Mouse (Mus musculus) lung, embryonic 15.5 days (tissue): ENCODE measurements around the gene Acat3. TPM values are rescaled to one million over a fixed set of nuclear protein-coding genes. Genes with fewer than 3 reads are reported as not detected.
"Not testable (repeated sequence)": the region's sequence is repeated elsewhere in the genome, so short reads cannot be mapped to it uniquely, and the experiment has no call there.

Experiments
- ATAC-seq: fragments of 200-750 bp; cut with Nextera tagmentation; 2 replicates; pipeline ENCODE4 v1.8.0; 2017; ENCODE audit warnings: moderate number of reproducible peaks, borderline replicate concordance; ENCODE audit not compliant: low FRiP score, low TSS enrichment; ENCODE audit errors: extremely low read depth
- H3K27ac ChIP-seq: fragments of 300-500 bp; sonication (generic); 2 replicates; pipeline ENCODE4 v1.5.1; 2015; ENCODE audit warnings: moderate library complexity, mild to moderate bottlenecking, inconsistent platforms
- H3K27me3 ChIP-seq: fragments of 300-500 bp; sonication (generic); 2 replicates; pipeline ENCODE4 v1.6.1; 2015; ENCODE audit warnings: inconsistent platforms
- H3K36me3 ChIP-seq: fragments of 300-500 bp; sonication (generic); 2 replicates; pipeline ENCODE4 v1.6.1; 2015; ENCODE audit warnings: inconsistent platforms
- H3K4me1 ChIP-seq: fragments of 300-500 bp; sonication (generic); 2 replicates; pipeline ENCODE4 v1.6.1; 2015; ENCODE audit warnings: inconsistent platforms
- H3K4me2 ChIP-seq: fragments of 300-500 bp; sonication (generic); 2 replicates; pipeline ENCODE4 v1.6.1; 2015; ENCODE audit warnings: inconsistent platforms, mild to moderate bottlenecking, moderate library complexity
- H3K4me3 ChIP-seq: fragments of 300-500 bp; sonication (generic); 2 replicates; pipeline ENCODE4 v1.5.1; 2015; ENCODE audit warnings: mild to moderate bottlenecking, inconsistent platforms
- H3K9ac ChIP-seq: fragments of 300-500 bp; sonication (generic); 2 replicates; pipeline ENCODE4 v1.6.1; 2015; ENCODE audit warnings: inconsistent platforms
- H3K9me3 ChIP-seq: fragments of 300-500 bp; sonication (generic); 2 replicates; pipeline ENCODE4 v1.6.1; 2016; ENCODE audit warnings: inconsistent platforms
- WGBS: fragments of 180-500 bp; shearing (Covaris S2); methylation state at CpG from one replicate; pipeline ENCODE4 v1.1.7; 2015; 5-methylcytosine and 5-hydroxymethylcytosine counted together
- polyA plus RNA-seq: library from polyadenylated mRNA; unstranded; fragments of >200 nt; fragmentation: Nextera tagmentation; extraction: Ambion mirVana; gene quantifications from 2 replicates; pipeline ENCODE4 v1.2.1, GENCODE M21; 2015

The Acat3 gene
- polyA plus RNA-seq, 1 experiment from 2014 or later, result 0.60 TPM

DNA sequence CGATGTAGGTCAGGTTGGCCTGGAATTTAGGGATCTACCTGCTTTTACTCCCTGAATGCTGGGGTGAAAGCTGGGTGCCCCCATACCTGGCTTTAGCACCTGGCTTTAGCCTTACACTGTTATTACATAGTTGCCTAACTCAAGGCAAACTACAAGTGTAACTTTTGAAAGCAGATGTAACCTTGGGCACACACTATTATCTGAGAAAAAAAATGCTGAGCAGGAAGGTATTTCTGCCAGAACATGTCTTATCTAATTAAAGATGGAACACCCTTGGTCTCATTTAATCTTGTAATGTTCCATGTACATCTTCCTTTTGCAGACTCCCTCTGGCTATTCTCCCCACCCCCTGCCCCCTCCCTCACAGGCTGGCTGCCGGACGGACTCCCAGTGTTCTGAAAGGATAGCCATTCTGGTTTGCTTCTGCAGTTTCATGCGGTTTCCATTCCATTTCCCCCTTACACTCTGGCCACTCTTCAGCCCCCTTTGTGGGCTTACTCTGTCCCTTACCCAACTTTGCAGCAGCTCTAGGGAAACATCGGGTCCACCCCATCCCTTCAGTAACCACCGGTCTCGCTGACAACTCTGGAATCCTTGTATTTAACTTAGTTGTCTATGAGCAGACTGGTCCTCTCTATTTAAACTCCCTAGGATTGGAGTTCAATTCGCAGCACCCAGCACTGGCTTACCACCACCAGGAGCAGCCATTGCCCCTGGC, 1.3 kb upstream of the Acat3 start:
- Histone ChIP-seq H3K9me3 (no peaks in the 10 kb centered on the region), H3K36me3 (peaks cover 24% of the 10 kb centered on the region), H3K4me1 (peaks cover 6% of the 10 kb centered on the region), H3K4me2 (no peak overlapping the region), H3K9ac (no peak overlapping the region), H3K27ac (no peak overlapping the region), H3K27me3 (no peaks in the 10 kb centered on the region), H3K4me3 (no peak overlapping the region)
- 76% methylated on average over 8 of the region's 8 CpGs for WGBS
- ATAC-seq, result no peak

GRCm38 (mm10) chr17:12939377-12940148, 837 bp downstream of the Acat3 start:
- Histone ChIP-seq H3K4me3 (peak overlapping the region; percentile 33), H3K4me2 (peak overlapping the region; percentile 62)
- H3K36me3 ChIP-seq, H3K9me3 ChIP-seq, H3K4me1 ChIP-seq, H3K27me3 ChIP-seq, H3K9ac ChIP-seq, H3K27ac ChIP-seq: not testable (repeated sequence)
- 36% methylated on average over 2 of the region's 12 CpGs for WGBS
- ATAC-seq, result peak; percentile 32; the same call in 1 of the 2 replicates

GRCm38 (mm10) chr17:12938077-12938476, 2.3 kb downstream of the Acat3 start:
- Histone ChIP-seq H3K4me3 (no peak overlapping the region), H3K9ac (no peak overlapping the region), H3K9me3 (no peaks in the 10 kb centered on the region), H3K4me1 (peaks cover 6% of the 10 kb centered on the region), H3K4me2 (no peak overlapping the region), H3K27me3 (no peaks in the 10 kb centered on the region), H3K36me3 (0 out of 2 replicates have a peak, but pooled peaks cover 3% of the 10 kb centered on the region), H3K27ac (no peak overlapping the region)
- no peak for ATAC-seq
- 57% methylated on average over 2 of the region's 2 CpGs for WGBS

DNA sequence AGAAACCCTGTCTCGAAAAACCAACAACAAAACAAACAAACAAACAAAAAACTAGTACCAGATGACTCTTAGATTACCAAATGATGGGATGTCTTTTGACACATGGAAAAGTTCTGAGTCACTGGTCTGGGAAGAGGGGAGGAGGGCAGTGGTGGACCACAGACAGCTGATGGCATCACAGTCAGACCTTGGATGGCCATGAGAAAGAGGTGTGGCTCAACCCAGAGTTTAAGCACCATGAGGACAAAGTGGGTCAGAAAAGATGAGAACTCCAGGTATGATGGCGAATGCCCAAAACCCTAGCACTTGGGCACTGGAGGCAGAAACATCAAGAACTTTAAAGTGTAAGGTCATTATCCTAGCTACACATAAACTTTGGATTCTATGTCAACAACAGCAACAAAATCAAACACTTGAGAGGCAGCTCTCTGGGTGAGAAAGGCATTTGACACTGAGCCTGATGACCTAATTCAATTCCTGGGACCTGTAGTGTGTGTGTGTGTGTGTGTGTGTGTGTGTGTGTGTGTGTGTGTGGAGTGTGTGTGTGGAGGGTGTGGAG, 2.9 kb downstream of the Acat3 start:
- Histone ChIP-seq H3K4me1 (peaks cover 6% of the 10 kb centered on the region), H3K27ac (no peak overlapping the region), H3K36me3 (no peaks in the 10 kb centered on the region), H3K9ac (no peak overlapping the region), H3K4me3 (no peak overlapping the region), H3K9me3 (no peaks in the 10 kb centered on the region), H3K27me3 (no peaks in the 10 kb centered on the region), H3K4me2 (no peak overlapping the region)
- no peak for ATAC-seq
- WGBS, result 66% methylated on average over 2 of the region's 2 CpGs

DNA sequence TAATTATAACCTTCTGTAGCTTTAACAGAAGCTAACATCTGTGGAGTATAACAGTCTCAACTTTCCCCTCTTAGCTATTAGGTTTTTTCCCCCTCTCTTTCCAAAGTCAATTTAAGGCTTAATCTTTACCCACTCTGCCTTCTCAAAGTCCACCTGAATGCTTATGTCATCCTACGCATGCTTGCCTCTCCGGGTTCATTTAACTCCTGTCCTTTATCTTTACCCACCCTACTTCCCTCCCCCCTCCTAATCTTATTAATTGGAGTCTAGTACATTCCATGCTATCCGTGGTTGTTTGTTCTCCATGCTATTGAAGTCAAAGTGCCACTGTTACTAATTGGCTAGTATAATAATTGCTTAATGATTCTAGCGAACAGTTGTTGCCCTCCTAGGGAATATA, 4.7 kb downstream of the Acat3 start:
- no peak for ATAC-seq
- H3K27ac ChIP-seq, result no peak overlapping the region
- 54% methylated on average over 4 of the region's 4 CpGs for WGBS

DNA sequence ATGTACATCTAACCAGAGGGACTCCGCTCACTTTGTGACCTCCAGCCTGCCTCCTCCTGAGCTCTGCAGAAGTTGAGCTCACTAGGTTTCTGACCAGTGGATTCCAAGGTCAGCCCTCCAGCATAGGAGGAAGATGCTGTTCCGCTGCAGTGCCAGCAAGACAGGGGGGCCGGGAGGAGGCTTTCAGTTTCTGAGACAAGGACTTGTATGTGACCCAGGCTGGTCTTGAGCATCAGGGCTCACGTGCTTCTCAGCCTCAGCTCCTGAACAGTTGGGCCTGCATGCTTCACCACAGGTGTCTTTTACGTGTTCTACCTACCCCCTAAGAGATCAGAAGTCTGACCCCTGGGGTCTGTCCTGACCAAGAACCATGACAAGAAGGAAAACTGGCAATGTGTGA, 8.8 kb downstream of the Acat3 start:
- H3K9ac ChIP-seq, H3K4me2 ChIP-seq, H3K27me3 ChIP-seq, H3K36me3 ChIP-seq, ATAC-seq, H3K27ac ChIP-seq, H3K4me3 ChIP-seq, H3K9me3 ChIP-seq, H3K4me1 ChIP-seq: not testable (repeated sequence)
- 87% methylated on average over 5 of the region's 5 CpGs for WGBS

More for the DNA sequence above, 4.7 kb downstream of the Acat3 start:
- Histone ChIP-seq H3K27me3 (no peaks in the 10 kb centered on the region), H3K4me1 (peaks cover 6% of the 10 kb centered on the region), H3K9me3 (no peaks in the 10 kb centered on the region), H3K36me3 (no peaks in the 10 kb centered on the region), H3K4me3 (no peak overlapping the region), H3K9ac (no peak overlapping the region), H3K4me2 (no peak overlapping the region)

DNA sequence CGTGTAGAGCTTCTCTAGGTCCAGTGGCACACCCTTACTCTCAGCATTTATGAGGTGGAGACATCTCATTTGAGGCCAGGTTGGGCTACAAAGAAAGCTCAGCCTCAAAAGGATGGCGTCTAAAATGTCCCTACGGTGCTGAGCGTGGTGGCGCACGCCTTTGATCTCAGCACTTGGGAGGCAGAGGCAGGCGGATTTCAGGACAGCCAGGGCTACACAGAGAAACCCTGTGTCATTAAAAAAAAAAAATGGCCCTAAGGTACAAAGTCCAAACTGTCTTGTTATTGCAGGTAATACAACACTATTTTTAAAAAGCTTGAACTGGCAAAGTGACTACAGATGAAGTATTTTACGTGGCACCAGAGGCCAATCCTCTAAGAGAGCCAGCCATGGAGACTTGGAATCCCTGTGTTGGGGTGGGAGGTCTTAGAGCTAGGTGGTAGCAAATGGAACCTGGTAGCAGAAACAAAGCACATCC, 14.7 kb downstream of the Acat3 start:
- Histone ChIP-seq H3K4me2 (no peak overlapping the region), H3K4me3 (no peak overlapping the region), H3K27me3 (no peaks in the 10 kb centered on the region), H3K9me3 (no peaks in the 10 kb centered on the region), H3K4me1 (no peaks in the 10 kb centered on the region), H3K9ac (no peak overlapping the region), H3K27ac (no peak overlapping the region), H3K36me3 (peaks cover 56% of the 10 kb centered on the region)
- no peak for ATAC-seq
- WGBS, result 88% methylated on average over 8 of the region's 8 CpGs

DNA sequence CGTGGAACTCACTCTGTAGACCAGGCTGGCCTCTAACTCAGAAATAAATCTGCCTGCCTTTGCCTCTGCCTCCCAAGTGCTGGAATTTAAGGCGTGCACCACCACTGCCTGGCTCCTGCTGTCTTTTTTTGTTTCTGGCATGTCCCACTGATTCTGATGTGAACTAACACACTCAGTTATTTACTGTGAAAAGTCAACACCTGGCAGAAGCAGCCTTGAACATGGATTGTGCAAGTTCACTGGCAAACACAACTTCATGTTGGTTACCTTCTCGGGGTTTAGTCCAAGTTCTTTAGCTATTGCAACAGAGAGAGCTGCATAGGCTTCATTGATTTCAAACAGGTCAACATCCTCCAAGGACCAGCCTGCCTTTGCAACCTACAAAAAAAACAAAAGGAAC, 15.4 kb downstream of the Acat3 start:
- Histone ChIP-seq H3K36me3 (peaks cover 64% of the 10 kb centered on the region), H3K9me3 (no peaks in the 10 kb centered on the region), H3K27me3 (no peaks in the 10 kb centered on the region), H3K4me1 (no peaks in the 10 kb centered on the region), H3K27ac (no peak overlapping the region), H3K4me3 (no peak overlapping the region), H3K9ac (no peak overlapping the region), H3K4me2 (no peak overlapping the region)
- no peak for ATAC-seq
- 82% methylated on average over 3 of the region's 3 CpGs for WGBS

GRCm38 (mm10) chr17:12921073-12921472, 19.3 kb downstream of the Acat3 start:
- Histone ChIP-seq H3K4me2 (no peak overlapping the region), H3K4me1 (peaks cover 8% of the 10 kb centered on the region; the same call in 1 of the 2 replicates), H3K27ac (no peak overlapping the region), H3K4me3 (no peak overlapping the region), H3K27me3 (no peaks in the 10 kb centered on the region), H3K9me3 (no peaks in the 10 kb centered on the region), H3K36me3 (peaks cover 73% of the 10 kb centered on the region), H3K9ac (no peak overlapping the region)
- no peak for ATAC-seq
- 95% methylated on average over 1 of the region's 1 CpGs for WGBS

- H3K27me3 ChIP-seq, result no peaks in the 10 kb centered on the region
- peak overlapping the region; percentile 97 for H3K9ac ChIP-seq
- H3K4me1 ChIP-seq, result peaks cover 19% of the 10 kb centered on the region; the same call in 1 of the 2 replicates
- peak overlapping the region; percentile 69 for H3K4me3 ChIP-seq
- no peaks in the 10 kb centered on the region for H3K9me3 ChIP-seq
- WGBS, result under 1% methylated on average over 40 of the region's 40 CpGs
- H3K4me2 ChIP-seq, result peak overlapping the region; percentile 57
- peak; percentile 44 for ATAC-seq
- H3K27ac ChIP-seq, result peak overlapping the region; percentile 89
- peaks cover 59% of the 10 kb centered on the region for H3K36me3 ChIP-seq
Observed at GRCm38 (mm10) chr17:12916588-12917380, 23.6 kb downstream of the Acat3 start.

DNA sequence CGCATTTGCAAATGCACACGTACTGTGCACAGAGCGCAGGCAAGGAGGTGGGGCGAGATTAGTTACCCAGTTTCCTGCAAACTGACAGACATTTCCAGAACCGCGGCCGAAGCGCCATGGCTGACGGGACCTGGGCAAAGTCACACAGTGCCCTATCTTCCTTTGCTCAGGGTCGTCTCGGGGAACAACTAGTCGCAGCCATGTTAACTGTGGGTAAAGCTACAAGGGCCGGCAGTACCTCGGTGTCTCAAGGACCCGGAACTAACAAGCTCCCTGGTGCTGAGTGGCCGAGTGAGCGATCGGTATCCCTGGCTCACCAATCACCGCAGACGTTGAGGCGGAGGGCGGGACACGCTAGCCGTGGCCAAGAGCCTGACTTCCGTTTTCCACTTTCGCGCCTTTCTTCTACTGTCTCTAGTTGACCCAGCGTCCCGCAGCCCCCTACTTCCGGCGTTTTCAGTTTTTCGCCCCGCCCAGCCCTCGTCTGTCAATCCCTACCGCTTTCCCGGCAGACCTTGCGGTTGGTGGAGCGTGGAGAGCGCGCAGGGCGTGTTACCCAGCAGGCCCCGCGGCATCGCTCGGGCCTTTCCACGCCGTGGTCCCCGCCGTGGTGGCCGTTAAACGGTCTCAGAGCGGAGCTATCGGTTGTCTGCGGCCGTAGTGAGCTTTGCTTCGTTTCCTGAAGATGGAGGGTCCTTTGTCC, 24.4 kb downstream of the Acat3 start, which contains the start of gene Mrpl18:
TSS of gene Mrpl18 (minus strand) at position 465 of the 703 bp plus-strand sequence.
- Histone ChIP-seq H3K27me3 (no peaks in the 10 kb centered on the region), H3K27ac (peak within 1 kb of the TSS; percentile 89), H3K9me3 (no peaks in the 10 kb centered on the region), H3K9ac (peak within 1 kb of the TSS; percentile 97), H3K4me1 (peaks cover 19% of the 10 kb centered on the region; the same call in 1 of the 2 replicates), H3K4me2 (peak within 1 kb of the TSS; percentile 71), H3K36me3 (peaks cover 58% of the 10 kb centered on the region), H3K4me3 (peak within 1 kb of the TSS; percentile 69)
- peak; percentile 99 for ATAC-seq
- WGBS, result under 1% methylated on average over 56 of the region's 56 CpGs
